Mouse (Mus musculus) sigmoid colon, adult 10 weeks (tissue): Measurements from ENCODE around the gene Taar7e. TPM values are rescaled to one million over a fixed set of nuclear protein-coding genes. Genes with fewer than 3 reads are reported as not detected.

Experiments used
- polyA plus RNA-seq: library from polyadenylated mRNA; stranded (reverse); fragments of 350-450 nt; fragmentation: Illumina TruSeq; extraction: RNeasy Lipid Tissue Mini Kit (QIAGEN cat#74804); gene quantifications from one replicate; pipeline ENCODE4 v1.2.3, GENCODE M21; 2014; ENCODE audit warnings: low read depth, low replicate concordance

Taar7e gene
- polyA plus RNA-seq = not detected

DNA sequence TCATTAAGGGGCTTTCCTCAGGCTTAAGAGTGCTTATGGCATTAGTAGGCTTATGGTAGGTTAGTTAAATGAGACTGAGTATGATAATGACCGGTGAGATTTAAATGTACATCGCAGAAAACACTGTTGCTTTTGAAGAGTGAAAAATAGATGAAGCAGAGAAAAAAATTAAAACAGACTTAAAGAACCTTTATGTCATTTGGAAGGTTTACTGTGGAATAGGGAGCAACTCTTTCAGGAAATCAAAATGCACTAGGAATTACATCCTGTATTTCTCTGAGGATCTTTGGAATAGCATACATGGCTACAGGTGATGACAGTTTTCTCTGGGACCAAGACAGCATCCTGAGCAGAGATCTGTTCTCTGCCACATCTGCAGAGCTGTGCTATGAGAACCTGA lies at the start of gene Taar7e:
Gene Taar7e, plus strand, starts transcription at position 301 of the 400 bp plus-strand sequence.

DNA sequence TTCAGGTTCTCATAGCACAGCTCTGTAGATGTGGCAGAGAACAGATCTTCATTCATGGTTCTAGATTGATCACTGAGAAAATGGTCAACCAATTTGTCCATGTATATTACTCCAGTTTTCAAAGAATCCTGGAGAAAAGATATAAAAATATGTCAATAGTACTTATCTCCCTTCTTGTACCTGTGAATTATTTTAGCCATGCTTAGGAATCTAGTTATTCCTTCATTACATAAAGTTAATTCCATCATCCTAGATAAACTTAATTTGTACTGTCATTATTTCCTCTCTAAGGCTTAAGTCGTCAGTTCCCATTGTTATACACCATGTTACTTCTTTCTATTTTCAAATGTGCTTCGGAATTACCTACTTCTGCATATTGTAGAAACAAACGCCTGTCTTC lies 44.0 kb upstream of the Taar7e start, which contains the start of gene Taar7a:
Gene Taar7a, minus strand, starts transcription at position 101 of the 400 bp plus-strand sequence.

DNA sequence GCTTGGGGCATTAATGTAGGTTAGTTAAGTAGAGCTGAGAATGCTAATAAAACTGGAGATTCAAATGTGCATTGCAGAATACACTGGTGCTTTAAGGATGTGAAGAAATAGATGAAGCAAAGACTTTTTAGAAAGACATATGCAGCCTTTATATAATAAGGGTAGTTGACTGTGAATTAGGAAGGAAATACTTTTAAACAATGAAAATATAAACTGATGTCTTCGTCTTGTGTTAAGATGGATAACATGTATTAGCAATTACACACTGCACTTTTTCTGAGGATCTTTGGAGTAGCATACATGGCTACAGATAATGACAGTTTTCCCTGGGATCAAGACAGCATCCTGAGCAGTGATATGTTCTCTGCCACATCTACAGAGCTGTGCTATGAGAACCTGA lies 37.8 kb upstream of the Taar7e start, which contains the start of gene Taar7b:
Gene Taar7b, plus strand, starts transcription at position 301 of the 400 bp plus-strand sequence.

DNA sequence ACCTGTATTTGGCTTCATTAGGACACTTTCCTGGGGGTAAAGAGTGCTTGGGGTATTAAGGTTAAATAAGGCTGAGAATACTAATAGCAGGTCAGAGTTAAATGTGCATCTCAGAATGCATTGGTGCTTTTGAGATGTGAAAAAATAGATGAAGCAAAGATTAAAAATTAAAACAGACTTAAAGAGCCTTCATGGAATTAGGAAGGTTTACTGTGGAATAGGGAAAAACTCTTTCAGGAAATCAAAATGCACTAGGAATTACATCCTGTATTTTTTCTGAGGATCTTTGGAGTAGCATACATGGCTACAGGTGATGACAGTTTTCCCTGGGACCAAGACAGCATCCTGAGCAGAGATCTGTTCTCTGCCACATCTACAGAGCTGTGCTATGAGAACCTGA lies 10.5 kb upstream of the Taar7e start, which contains the start of gene Taar7d:
Gene Taar7d, plus strand, starts transcription at position 301 of the 400 bp plus-strand sequence.

DNA sequence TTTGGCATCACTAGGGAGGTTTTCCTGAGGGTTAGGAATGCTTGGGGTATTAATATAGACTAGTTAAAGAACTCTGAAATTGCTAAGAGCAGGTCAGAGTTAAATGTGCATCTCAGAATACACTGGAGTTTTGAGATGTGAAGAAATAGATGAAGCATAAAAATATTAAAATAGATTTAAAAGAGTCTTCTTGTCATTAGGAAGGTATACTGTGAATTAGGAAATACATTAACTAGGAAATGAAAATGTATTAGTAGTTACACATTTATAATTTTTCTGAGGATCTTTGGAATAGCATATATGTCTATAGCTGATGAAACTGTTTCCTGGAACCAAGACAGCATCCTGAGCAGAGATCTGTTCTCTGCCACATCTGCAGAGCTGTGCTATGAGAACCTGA lies 11.8 kb downstream of the Taar7e start, which contains the start of gene Taar7f:
Gene Taar7f, plus strand, starts transcription at position 301 of the 400 bp plus-strand sequence.

DNA sequence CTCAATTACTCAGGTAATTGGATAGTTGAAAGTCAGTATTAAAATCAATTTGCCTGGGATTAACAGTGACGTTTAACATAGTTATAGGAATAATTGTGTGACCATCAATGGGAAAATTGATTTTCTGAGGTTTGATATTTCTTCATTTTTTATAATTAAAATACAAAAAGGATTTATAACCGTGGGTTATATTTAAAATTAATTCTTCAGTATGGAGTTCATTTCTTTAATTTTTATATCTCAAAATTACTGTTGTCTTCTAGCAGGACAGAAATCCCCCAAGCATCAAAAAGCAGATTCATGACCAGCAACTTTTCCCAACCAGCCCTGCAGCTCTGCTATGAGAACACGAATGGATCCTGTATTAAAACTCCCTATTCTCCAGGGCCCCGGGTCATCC lies 38.8 kb downstream of the Taar7e start, which contains the start of gene Taar8a:
Gene Taar8a, plus strand, starts transcription at position 301 of the 400 bp plus-strand sequence.

Other genes starting within 250 kb of the Taar7e start
- gene Slc18b1, start 240.6 kb upstream of the Taar7e start, polyA plus RNA-seq = 42.3 TPM
- 0.25 TPM for gene Vnn3, start 186.2 kb upstream of the Taar7e start, polyA plus RNA-seq
- gene Vnn1, start 142.9 kb upstream of the Taar7e start, polyA plus RNA-seq = 2.1 TPM
- not detected for gene Taar1, start 117.3 kb upstream of the Taar7e start, polyA plus RNA-seq
- not detected for gene Taar2, start 99.0 kb upstream of the Taar7e start, polyA plus RNA-seq
- gene Taar3, start 88.1 kb upstream of the Taar7e start, polyA plus RNA-seq = not detected
- not detected for gene Taar4, start 77.1 kb upstream of the Taar7e start, polyA plus RNA-seq
- not detected for gene Taar5, start 66.9 kb upstream of the Taar7e start, polyA plus RNA-seq
- gene Taar6, start 52.0 kb upstream of the Taar7e start, polyA plus RNA-seq = not detected
- not detected for gene Taar7a, start 44.1 kb upstream of the Taar7e start, polyA plus RNA-seq
- gene Taar7b, start 37.7 kb upstream of the Taar7e start, polyA plus RNA-seq = not detected
- not detected for gene Taar7d, start 10.4 kb upstream of the Taar7e start, polyA plus RNA-seq
- not detected for gene Taar7f, start 11.9 kb downstream of the Taar7e start, polyA plus RNA-seq
- gene Taar8a, start 38.9 kb downstream of the Taar7e start, polyA plus RNA-seq = not detected
- not detected for gene Taar8b, start 54.7 kb downstream of the Taar7e start, polyA plus RNA-seq
- not detected for gene Taar8c, start 64.3 kb downstream of the Taar7e start, polyA plus RNA-seq
- not detected for gene Taar9, start 71.9 kb downstream of the Taar7e start, polyA plus RNA-seq
- 228 TPM for gene Stx7, start 111.7 kb downstream of the Taar7e start, polyA plus RNA-seq
- 2.2 TPM for gene Moxd1, start 185.9 kb downstream of the Taar7e start, polyA plus RNA-seq